Mouse (Mus musculus): ENCODE results near the gene Bahd1. TPM values are rescaled to one million over a fixed set of nuclear protein-coding genes. Genes with fewer than 3 reads are reported as not detected.

Bahd1 gene
- polyA plus RNA-seq, 1 experiment from 2014 or later: 1.8 TPM

DNA sequence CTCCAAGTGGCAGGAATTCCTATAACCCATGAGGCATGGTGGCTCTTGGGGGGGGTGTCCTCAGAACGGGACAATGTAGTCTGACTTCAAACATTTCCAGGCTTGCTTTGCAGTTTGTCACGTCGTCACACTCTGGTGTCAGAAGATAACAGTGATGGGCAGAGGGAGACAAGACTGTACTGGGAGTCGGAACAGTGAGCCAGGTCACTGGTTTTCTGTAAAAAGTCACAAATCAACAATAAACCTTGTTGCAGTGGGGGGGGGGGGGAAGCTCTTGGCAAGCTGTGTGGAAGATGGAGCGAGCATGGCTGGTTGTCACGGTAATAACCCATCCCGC, 63.5 kb downstream of the Bahd1 start:
- 66% methylated on average over 7 of the region's 7 CpGs for WGBS
- H3K27ac ChIP-seq (ENCODE audit: low read length): no peak overlapping the region
- no peaks in the 10 kb centered on the region for H3K36me3 ChIP-seq (ENCODE audit: control insufficient read depth, insufficient read depth, low read length)
- no peak overlapping the region for H3K9ac ChIP-seq (replicated peaks; ENCODE audit: low read depth, low read length)
- H3K9me3 ChIP-seq (ENCODE audit: control insufficient read depth, low read depth, low read length): no peaks in the 10 kb centered on the region
- no peak for ATAC-seq (ENCODE audit: insufficient number of reproducible peaks, insufficient read depth, low FRiP score, low read depth)
- H3K4me3 ChIP-seq (ENCODE audit: low read depth, low read length): no peak overlapping the region
- no peak overlapping the region for H3K4me2 ChIP-seq (replicated peaks; ENCODE audit: low read depth, low read length)
- no peaks in the 10 kb centered on the region for H3K4me1 ChIP-seq (ENCODE audit: control insufficient read depth, insufficient read depth, low read length)
- no peaks in the 10 kb centered on the region for H3K27me3 ChIP-seq (ENCODE audit: control insufficient read depth, insufficient read depth, low read length)

DNA sequence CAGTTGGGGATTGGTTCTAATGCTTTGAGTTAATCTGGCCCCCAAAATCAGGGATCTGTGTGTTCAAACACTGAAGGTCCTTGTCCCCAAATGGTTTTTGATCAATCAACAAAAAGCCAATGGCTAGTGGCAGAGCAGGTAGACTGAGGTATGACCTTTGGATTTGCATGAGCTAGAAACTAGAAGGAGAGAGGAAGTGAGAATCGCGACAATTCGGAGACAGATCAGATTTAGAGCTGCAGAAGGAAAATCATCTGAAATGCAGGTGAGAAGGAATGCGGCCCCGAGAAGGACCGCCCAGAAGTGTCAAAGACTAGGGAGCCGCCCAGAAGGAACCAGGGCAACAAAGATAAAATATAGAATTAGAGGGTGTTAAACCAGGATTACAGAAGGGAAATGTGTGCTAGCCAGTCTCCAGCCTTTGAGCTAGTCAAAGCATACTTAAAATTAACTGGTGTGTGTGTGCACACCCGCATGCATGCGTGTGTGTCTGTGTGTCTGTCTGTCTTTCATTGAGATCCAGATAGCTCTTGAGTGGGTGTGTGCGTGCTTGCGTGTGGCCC, 69.5 kb downstream of the Bahd1 start:
- Histone ChIP-seq H3K9me3 (ENCODE audit: control insufficient read depth, low read depth, low read length) (no peaks in the 10 kb centered on the region), H3K4me3 (ENCODE audit: low read depth, low read length) (no peak overlapping the region), H3K4me2 (replicated peaks; ENCODE audit: low read depth, low read length) (no peak overlapping the region), H3K27me3 (ENCODE audit: control insufficient read depth, insufficient read depth, low read length) (peaks cover 3% of the 10 kb centered on the region; the same call in 1 of the 2 replicates), H3K4me1 (ENCODE audit: control insufficient read depth, insufficient read depth, low read length) (no peaks in the 10 kb centered on the region), H3K27ac (ENCODE audit: low read length) (no peak overlapping the region), H3K9ac (replicated peaks; ENCODE audit: low read depth, low read length) (no peak overlapping the region), H3K36me3 (ENCODE audit: control insufficient read depth, insufficient read depth, low read length) (no peaks in the 10 kb centered on the region)
- WGBS: 78% methylated on average over 11 of the region's 11 CpGs
- ATAC-seq (ENCODE audit: insufficient number of reproducible peaks, insufficient read depth, low FRiP score, low read depth): no peak

DNA sequence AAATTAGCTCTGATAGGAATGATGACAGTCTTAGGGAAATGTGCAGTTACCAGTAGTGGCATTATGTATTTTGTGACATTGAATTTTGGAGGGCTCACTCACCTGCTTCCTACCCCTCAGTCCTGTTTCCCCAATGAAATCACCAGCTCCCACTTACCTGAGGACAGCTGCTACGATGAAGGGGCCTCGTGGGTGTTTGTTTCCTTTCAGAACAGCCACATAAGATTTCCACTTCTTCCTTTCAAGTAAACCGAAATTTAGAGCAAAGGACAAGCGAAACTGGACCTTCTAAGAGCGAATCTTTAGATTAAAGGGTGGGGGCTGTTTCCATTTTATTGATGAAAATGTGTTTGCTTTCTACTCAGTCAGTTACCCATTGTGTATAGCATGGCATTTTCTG, 71.9 kb downstream of the Bahd1 start:
- WGBS: 79% methylated on average over 5 of the region's 5 CpGs
- H3K9me3 ChIP-seq (ENCODE audit: control insufficient read depth, low read depth, low read length): no peaks in the 10 kb centered on the region
- no peak overlapping the region; the same call in 1 of the 2 replicates for H3K4me2 ChIP-seq (replicated peaks; ENCODE audit: low read depth, low read length)
- peaks cover 11% of the 10 kb centered on the region; the same call in 1 of the 2 replicates for H3K27me3 ChIP-seq (ENCODE audit: control insufficient read depth, insufficient read depth, low read length)
- H3K4me1 ChIP-seq (ENCODE audit: control insufficient read depth, insufficient read depth, low read length): 0 out of 2 replicates have a peak, but pooled peaks cover 14% of the 10 kb centered on the region
- H3K4me3 ChIP-seq (ENCODE audit: low read depth, low read length): no peak overlapping the region
- no peak for ATAC-seq (ENCODE audit: insufficient number of reproducible peaks, insufficient read depth, low FRiP score, low read depth)
- H3K27ac ChIP-seq (ENCODE audit: low read length): no peak overlapping the region
- H3K9ac ChIP-seq (replicated peaks; ENCODE audit: low read depth, low read length): no peak overlapping the region
- H3K36me3 ChIP-seq (ENCODE audit: control insufficient read depth, insufficient read depth, low read length): no peaks in the 10 kb centered on the region

DNA sequence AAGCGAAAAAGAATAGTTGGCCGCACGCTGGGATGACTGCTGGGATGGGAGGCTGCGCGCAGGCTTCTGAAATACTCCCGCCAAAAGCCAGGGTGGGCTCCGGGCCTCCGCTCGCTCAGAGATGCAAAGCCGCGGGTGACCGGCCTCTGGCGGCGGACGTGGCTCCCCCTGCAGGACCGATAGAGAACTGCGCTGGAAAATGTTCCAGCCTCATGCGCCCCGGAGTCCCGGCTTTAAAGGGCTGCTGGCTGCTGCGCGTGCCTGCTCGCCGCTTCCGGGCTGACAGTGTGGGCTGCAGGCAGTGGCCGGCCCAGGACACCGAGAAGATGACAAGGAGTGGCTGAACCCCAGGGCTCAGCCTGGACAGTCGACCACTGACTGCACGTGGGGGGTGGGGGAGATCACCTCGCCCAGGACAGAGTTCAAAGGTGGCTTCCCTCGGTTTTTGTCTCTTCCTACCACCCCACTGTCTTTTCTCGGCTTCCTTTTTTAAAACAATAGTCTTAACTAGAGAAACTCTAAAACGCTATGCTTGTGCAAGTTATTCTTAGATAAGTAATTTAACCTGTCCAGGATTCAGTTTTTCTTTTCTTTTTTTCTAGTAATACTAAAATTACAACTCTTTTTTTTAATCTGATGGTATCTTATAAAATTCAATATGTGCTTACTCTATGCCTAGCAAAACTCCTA, 72.7 kb downstream of the Bahd1 start:
- H3K4me1 ChIP-seq (ENCODE audit: control insufficient read depth, insufficient read depth, low read length): 0 out of 2 replicates have a peak, but pooled peaks cover 15% of the 10 kb centered on the region
- no peaks in the 10 kb centered on the region for H3K36me3 ChIP-seq (ENCODE audit: control insufficient read depth, insufficient read depth, low read length)
- peak overlapping the region; percentile 57 for H3K4me2 ChIP-seq (replicated peaks; ENCODE audit: low read depth, low read length)
- ATAC-seq (ENCODE audit: insufficient number of reproducible peaks, insufficient read depth, low FRiP score, low read depth): peak; percentile 76
- peak overlapping the region; percentile 22; the same call in 1 of the 2 replicates for H3K4me3 ChIP-seq (ENCODE audit: low read depth, low read length)
- no peaks in the 10 kb centered on the region for H3K9me3 ChIP-seq (ENCODE audit: control insufficient read depth, low read depth, low read length)
- no peak overlapping the region for H3K27ac ChIP-seq (ENCODE audit: low read length)
- no peak overlapping the region for H3K9ac ChIP-seq (replicated peaks; ENCODE audit: low read depth, low read length)
- 2% methylated on average over 33 of the region's 33 CpGs for WGBS
- H3K27me3 ChIP-seq (ENCODE audit: control insufficient read depth, insufficient read depth, low read length): peaks cover 13% of the 10 kb centered on the region; the same call in 1 of the 2 replicates

Other genes with a start within 250 kb of the Bahd1 start
- 3.0 and 3.3 TPM in 2 replicates for gene Pak6, start 237.1 kb upstream of the Bahd1 start, polyA plus RNA-seq (2014; fragmentation: Nextera tagmentation; extraction: Ambion mirVana)
- gene Ankrd63, start 196.4 kb upstream of the Bahd1 start, polyA plus RNA-seq (2014; fragmentation: Nextera tagmentation; extraction: Ambion mirVana): 0.07 TPM in 1 of 2 replicates, not detected in the other
- gene Plcb2, start 171.9 kb upstream of the Bahd1 start, polyA plus RNA-seq (2014; fragmentation: Nextera tagmentation; extraction: Ambion mirVana): 1.3 and 2.0 TPM in 2 replicates
- 33.0 and 33.5 TPM in 2 replicates for gene Inafm2, start 154.6 kb upstream of the Bahd1 start, polyA plus RNA-seq (2014; fragmentation: Nextera tagmentation; extraction: Ambion mirVana)
- 0.75 and 1.4 TPM in 2 replicates for gene Ccdc9b, start 137.7 kb upstream of the Bahd1 start, polyA plus RNA-seq (2014; fragmentation: Nextera tagmentation; extraction: Ambion mirVana)
- 22.2 and 24.8 TPM in 2 replicates for gene Phgr1, start 127.6 kb upstream of the Bahd1 start, polyA plus RNA-seq (2014; fragmentation: Nextera tagmentation; extraction: Ambion mirVana)
- 2.1 and 2.8 TPM in 2 replicates for gene Disp2, start 120.7 kb upstream of the Bahd1 start, polyA plus RNA-seq (2014; fragmentation: Nextera tagmentation; extraction: Ambion mirVana)
- 103 and 105 TPM in 2 replicates for gene Knstrn, start 86.4 kb upstream of the Bahd1 start, polyA plus RNA-seq (2014; fragmentation: Nextera tagmentation; extraction: Ambion mirVana)
- 55.9 and 57.9 TPM in 2 replicates for gene Ivd, start 38.4 kb upstream of the Bahd1 start, polyA plus RNA-seq (2014; fragmentation: Nextera tagmentation; extraction: Ambion mirVana)
- 37.5 and 38.0 TPM in 2 replicates for gene Chst14, start 26.1 kb downstream of the Bahd1 start, polyA plus RNA-seq (2014; fragmentation: Nextera tagmentation; extraction: Ambion mirVana)
- gene Ccdc32, start 129.0 kb downstream of the Bahd1 start, polyA plus RNA-seq (2014; fragmentation: Nextera tagmentation; extraction: Ambion mirVana): 22.4 and 23.5 TPM in 2 replicates
- 3.0 and 4.1 TPM in 2 replicates for gene Rpusd2, start 134.4 kb downstream of the Bahd1 start, polyA plus RNA-seq (2014; fragmentation: Nextera tagmentation; extraction: Ambion mirVana)
- gene Knl1, start 146.7 kb downstream of the Bahd1 start, polyA plus RNA-seq (2014; fragmentation: Nextera tagmentation; extraction: Ambion mirVana): 47.6 and 54.4 TPM in 2 replicates
- gene Rad51, start 212.4 kb downstream of the Bahd1 start, polyA plus RNA-seq (2014; fragmentation: Nextera tagmentation; extraction: Ambion mirVana): 41.7 and 43.9 TPM in 2 replicates

Measured in stomach, embryonic 14.5 days (tissue).